Mouse (Mus musculus) embryo, embryonic 9.5 days (tissue): ENCODE measurements around the gene Ncor2.

Source experiments
- DNase-seq: peaks from one replicate; pipeline ENCODE4 v3.0.0-alpha.2; 2017; ENCODE audit errors: extremely low spot score

The Ncor2 gene

GRCm38 (mm10) chr5:125191608-125192007 lies 12.6 kb upstream of the Ncor2 start:
- DNase-seq: no peak

- no peak for DNase-seq
These were observed 11.2 kb upstream of the Ncor2 start for GRCm38 (mm10) chr5:125190105-125190813.

- DNase-seq: peak; percentile 68
These were observed 10.6 kb upstream of the Ncor2 start for GRCm38 (mm10) chr5:125189625-125190024.

GRCm38 (mm10) chr5:125188812-125189598 lies 10.0 kb upstream of the Ncor2 start:
- no peak for DNase-seq

GRCm38 (mm10) chr5:125184826-125185225 lies 5.8 kb upstream of the Ncor2 start:
- DNase-seq: peak; percentile 71

GRCm38 (mm10) chr5:125183321-125184003 lies 4.4 kb upstream of the Ncor2 start:
- DNase-seq: no peak

GRCm38 (mm10) chr5:125180630-125181263 lies 1.7 kb upstream of the Ncor2 start:
- no peak for DNase-seq

- DNase-seq: no peak
These were observed 963 bp upstream of the Ncor2 start for GRCm38 (mm10) chr5:125179735-125180629.

GRCm38 (mm10) chr5:125178171-125179006 lies 630 bp downstream of the Ncor2 start:
- DNase-seq: peak; percentile 72

GRCm38 (mm10) chr5:125177481-125178134 lies 1.4 kb downstream of the Ncor2 start:
- peak; percentile 78 for DNase-seq

- no peak for DNase-seq
These were observed 2.2 kb downstream of the Ncor2 start for GRCm38 (mm10) chr5:125176864-125177263.

GRCm38 (mm10) chr5:125176370-125176766 lies 2.7 kb downstream of the Ncor2 start:
- DNase-seq: no peak

- no peak for DNase-seq
These were observed 3.2 kb downstream of the Ncor2 start for GRCm38 (mm10) chr5:125175673-125176369.

- DNase-seq: no peak
These were observed 4.0 kb downstream of the Ncor2 start for GRCm38 (mm10) chr5:125174726-125175672.

GRCm38 (mm10) chr5:125173868-125174267 lies 5.2 kb downstream of the Ncor2 start:
- no peak for DNase-seq

GRCm38 (mm10) chr5:125172831-125173615 lies 6.0 kb downstream of the Ncor2 start:
- no peak for DNase-seq

- no peak for DNase-seq
These were observed 7.8 kb downstream of the Ncor2 start for GRCm38 (mm10) chr5:125171259-125171658.
